ENCODE assay signal across 27 mouse cellular contexts in the genomic region with DNA sequence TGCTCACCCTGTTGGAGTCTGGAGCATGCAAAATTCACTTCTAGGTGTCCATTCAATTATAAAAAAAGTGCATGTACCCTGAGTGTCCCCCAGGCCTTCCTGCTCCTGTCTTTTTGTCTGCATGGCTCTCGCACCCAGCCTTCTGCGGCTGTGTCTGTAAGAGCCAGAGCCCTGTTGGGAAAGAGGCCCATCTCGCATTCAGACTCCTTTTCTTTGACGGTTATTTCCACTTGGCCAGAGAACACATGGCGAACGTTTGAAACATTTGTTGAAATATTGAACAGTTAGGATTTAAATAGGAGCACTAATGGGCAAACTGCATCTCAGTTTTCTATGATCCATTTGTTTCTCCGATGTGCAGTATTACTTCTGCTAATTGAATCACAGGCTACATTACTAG.
DNase-seq lines count a peak whose midpoint lies in the region; ATAC-seq lines count a peak whose summit lies in the region.
"Had no signal": no experiment of that assay in that cellular context is flagged by ENCODE, and none has a peak within 500 bp of the region (broad histone marks: within the 10 kb centered on the region; RNA-seq: fewer than 3 reads in every experiment).

No protein-coding gene starts in this region.

- H3K36me3 ChIP-seq in forebrain, embryonic 13.5 days (ENCODE audit: poor library complexity, severe bottlenecking), result peaks cover 92% of the 10 kb centered on the region
- H3K36me3 ChIP-seq in forebrain, embryonic 10.5 days (replicated peaks), result peaks cover 100% of the 10 kb centered on the region
- 0 out of 2 replicates have a peak, but pooled peaks cover 4% of the 10 kb centered on the region for H3K36me3 ChIP-seq in hindbrain, embryonic 16.5 days (ENCODE audit: control insufficient read depth, insufficient read depth, low read length)
- peaks cover 58% of the 10 kb centered on the region for H3K36me3 ChIP-seq in hindbrain, embryonic 13.5 days
- peaks cover 13% of the 10 kb centered on the region for H3K36me3 ChIP-seq in forebrain, embryonic 16.5 days (ENCODE audit: control insufficient read depth, insufficient read depth)

- H3K27ac ChIP-seq in forebrain, embryonic 13.5 days, result no peak overlapping the region
- no peak overlapping the region for H3K27ac ChIP-seq in forebrain, embryonic 10.5 days
- peak overlapping the region; percentile 32; the same call in 1 of the 2 replicates for H3K27ac ChIP-seq in hindbrain, embryonic 16.5 days (ENCODE audit: low read depth, low read length)
- H3K27ac ChIP-seq in hindbrain, embryonic 13.5 days, result no peak overlapping the region
- H3K27ac ChIP-seq in forebrain, embryonic 16.5 days (ENCODE audit: low read length), result 0 out of 2 replicates have a peak overlapping the region, but pooled peaks have one; percentile 19
- H3K27ac ChIP-seq: embryonic facial prominence, embryonic 10.5 days; embryonic facial prominence, embryonic 13.5 days; heart, embryonic 15.5 days; hindbrain, embryonic 10.5 days; hindbrain, embryonic 14.5 days had no signal

- H3K9me3 ChIP-seq in forebrain, embryonic 13.5 days (replicated peaks), result no peaks in the 10 kb centered on the region
- H3K9me3 ChIP-seq in forebrain, embryonic 10.5 days, result no peaks in the 10 kb centered on the region
- H3K9me3 ChIP-seq in hindbrain, embryonic 16.5 days (ENCODE audit: control insufficient read depth, low read length), result no peaks in the 10 kb centered on the region
- no peaks in the 10 kb centered on the region for H3K9me3 ChIP-seq in hindbrain, embryonic 13.5 days
- no peaks in the 10 kb centered on the region for H3K9me3 ChIP-seq in forebrain, embryonic 16.5 days (ENCODE audit: control insufficient read depth, low read length)
- H3K9me3 ChIP-seq: embryonic facial prominence, embryonic 10.5 days; embryonic facial prominence, embryonic 13.5 days; heart, embryonic 12.5 days; heart, embryonic 15.5 days; hindbrain, embryonic 10.5 days had no signal

- H3K4me2 ChIP-seq in forebrain, embryonic 13.5 days, result no peak overlapping the region
- H3K4me2 ChIP-seq in hindbrain, embryonic 16.5 days (ENCODE audit: low read length), result no peak overlapping the region
- H3K4me2 ChIP-seq in hindbrain, embryonic 13.5 days, result no peak overlapping the region
- no peak overlapping the region for H3K4me2 ChIP-seq in forebrain, embryonic 16.5 days (ENCODE audit: low read length)
- H3K4me2 ChIP-seq: embryonic facial prominence, embryonic 13.5 days; heart, embryonic 12.5 days; heart, embryonic 15.5 days; hindbrain, embryonic 14.5 days had no signal

- H3K27me3 ChIP-seq in forebrain, embryonic 13.5 days, result no peaks in the 10 kb centered on the region
- no peaks in the 10 kb centered on the region for H3K27me3 ChIP-seq in forebrain, embryonic 10.5 days (ENCODE audit: poor library complexity, severe bottlenecking)
- H3K27me3 ChIP-seq in hindbrain, embryonic 16.5 days (replicated peaks; ENCODE audit: control insufficient read depth, insufficient read depth, low read length), result no peaks in the 10 kb centered on the region
- no peaks in the 10 kb centered on the region for H3K27me3 ChIP-seq in hindbrain, embryonic 13.5 days
- no peaks in the 10 kb centered on the region for H3K27me3 ChIP-seq in forebrain, embryonic 16.5 days (replicated peaks; ENCODE audit: control insufficient read depth, insufficient read depth, low read length)
- H3K27me3 ChIP-seq: embryonic facial prominence, embryonic 13.5 days; heart, embryonic 12.5 days; heart, embryonic 15.5 days; Patski had no signal

- WGBS in forebrain, embryonic 13.5 days, result 69% methylated on average over 7 of the region's 7 CpGs
- 89% methylated on average over 7 of the region's 7 CpGs for WGBS in forebrain, embryonic 10.5 days
- 70% methylated on average over 7 of the region's 7 CpGs for WGBS in hindbrain, embryonic 16.5 days
- WGBS in hindbrain, embryonic 13.5 days, result 79% methylated on average over 7 of the region's 7 CpGs
- WGBS in forebrain, embryonic 16.5 days, result 46% methylated on average over 7 of the region's 7 CpGs

- ATAC-seq in forebrain, embryonic 13.5 days, result peak; percentile 48; the same call in 1 of the 2 replicates
- no peak for ATAC-seq in hindbrain, embryonic 16.5 days
- no peak for ATAC-seq in hindbrain, embryonic 13.5 days (ENCODE audit: low FRiP score)
- peak; percentile 66 for ATAC-seq in forebrain, embryonic 16.5 days
- ATAC-seq: intestine, postnatal 0 days; Patski had no signal

- H3K4me1 ChIP-seq in forebrain, embryonic 13.5 days, result peaks cover 6% of the 10 kb centered on the region; the same call in 1 of the 2 replicates
- H3K4me1 ChIP-seq in forebrain, embryonic 10.5 days, result no peaks in the 10 kb centered on the region
- no peaks in the 10 kb centered on the region for H3K4me1 ChIP-seq in hindbrain, embryonic 16.5 days (ENCODE audit: control insufficient read depth, insufficient read depth, low read depth, low read length)
- H3K4me1 ChIP-seq in hindbrain, embryonic 13.5 days (replicated peaks), result no peaks in the 10 kb centered on the region
- 0 out of 2 replicates have a peak, but pooled peaks cover 2% of the 10 kb centered on the region for H3K4me1 ChIP-seq in forebrain, embryonic 16.5 days (replicated peaks; ENCODE audit: control insufficient read depth, insufficient read depth, low read length)

- no peak for DNase-seq in forebrain, embryonic 10.5 days (ENCODE audit: extremely low spot score, low spot score)
- no peak for DNase-seq in retina, postnatal 1 day
- DNase-seq: adrenal gland, postnatal 10 days; adrenal gland, postnatal 36 days; cerebellum, adult 11 months; cerebellum, adult 2 months; cerebellum, adult 9-11 months; cerebellum, postnatal 36 days; embryo, embryonic 11 days; gastrocnemius, postnatal 25 days; heart, adult 18-20 months; heart, postnatal 10 days; heart, postnatal 36 days; kidney, adult 2 months had no signal

- H3K4me3 ChIP-seq in forebrain, embryonic 13.5 days, result no peak overlapping the region
- H3K4me3 ChIP-seq in forebrain, embryonic 10.5 days, result no peak overlapping the region
- H3K4me3 ChIP-seq in hindbrain, embryonic 16.5 days (ENCODE audit: low read length), result no peak overlapping the region
- no peak overlapping the region for H3K4me3 ChIP-seq in hindbrain, embryonic 13.5 days
- H3K4me3 ChIP-seq in forebrain, embryonic 16.5 days (replicated peaks; ENCODE audit: low read length), result no peak overlapping the region
- H3K4me3 ChIP-seq: embryonic facial prominence, embryonic 10.5 days; embryonic facial prominence, embryonic 13.5 days; erythroblast, embryonic 14.5 days; heart, embryonic 12.5 days; heart, embryonic 15.5 days; hindbrain, embryonic 10.5 days had no signal

- H3K9ac ChIP-seq in forebrain, embryonic 13.5 days, result no peak overlapping the region
- H3K9ac ChIP-seq in hindbrain, embryonic 16.5 days (ENCODE audit: low read depth, low read length), result no peak overlapping the region
- H3K9ac ChIP-seq in hindbrain, embryonic 13.5 days, result no peak overlapping the region
- no peak overlapping the region for H3K9ac ChIP-seq in forebrain, embryonic 16.5 days (replicated peaks; ENCODE audit: low read depth, low read length)
- H3K9ac ChIP-seq: embryonic facial prominence, embryonic 13.5 days; heart, embryonic 12.5 days; heart, embryonic 15.5 days; hindbrain, embryonic 14.5 days had no signal

Comparison
In these comparisons a context has a peak if more than half of its experiments do, and no peak if none do; other contexts are left out.
1. H3K27ac ChIP-seq: peak in hindbrain, embryonic 16.5 days (single experiment) and forebrain, embryonic 16.5 days (single experiment); none in forebrain, embryonic 13.5 days (single experiment), forebrain, embryonic 10.5 days (single experiment) and hindbrain, embryonic 13.5 days (single experiment).
2. ATAC-seq: peak in forebrain, embryonic 13.5 days (single experiment) and forebrain, embryonic 16.5 days (single experiment); none in hindbrain, embryonic 16.5 days (single experiment) and hindbrain, embryonic 13.5 days (single experiment).